Mouse (Mus musculus): ENCODE results near the gene Gm11032. TPM values are rescaled to one million over a fixed set of nuclear protein-coding genes. Genes with fewer than 3 reads are reported as not detected.
A peak's percentile ranks its signal among the peaks of the same experiment; 100 is the strongest.
"Not testable (repeated sequence)": the region's sequence is repeated elsewhere in the genome, so short reads cannot be mapped to it uniquely, and the experiment has no call there.

Gm11032 gene
- not detected in 2 replicates for polyA plus RNA-seq (2015; fragmentation: Nextera tagmentation; extraction: Ambion mirVana)

DNA sequence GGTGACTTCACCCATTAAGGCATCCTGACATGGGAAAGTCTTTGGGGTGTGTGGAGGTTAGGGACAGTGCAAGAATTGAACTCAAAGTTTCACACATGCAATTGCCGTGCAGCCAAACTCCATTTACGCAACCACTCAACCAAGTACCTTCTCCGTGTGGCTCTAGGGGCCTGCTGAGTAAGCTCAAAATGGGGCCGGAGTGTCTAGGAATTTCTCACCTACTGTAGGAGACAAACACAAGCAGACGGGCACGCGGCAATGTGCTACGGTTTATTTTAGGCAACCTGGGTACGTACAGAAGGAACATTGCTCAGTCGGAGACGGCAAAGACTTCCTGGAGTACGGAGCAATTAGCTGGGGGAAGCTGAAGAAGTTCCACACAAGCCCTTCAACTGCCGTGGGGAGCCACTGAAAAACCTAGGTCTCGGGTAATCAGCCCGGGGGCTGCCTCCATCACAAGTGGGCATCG, at the start of gene Gm11032:
TSS of gene Gm11032 (plus strand) at position 51 of the 469 bp plus-strand sequence.
- Histone ChIP-seq H3K4me2 (replicated peaks; ENCODE audit: low read depth) (no peak within 1 kb of the TSS), H3K27ac (replicated peaks) (no peak within 1 kb of the TSS), H3K4me1 (replicated peaks; ENCODE audit: control insufficient read depth, insufficient read depth) (no peaks in the 10 kb centered on the region), H3K9ac (ENCODE audit: low read length) (no peak within 1 kb of the TSS), H3K27me3 (ENCODE audit: control insufficient read depth, insufficient read depth, low read length) (no peaks in the 10 kb centered on the region), H3K36me3 (ENCODE audit: control insufficient read depth, insufficient read depth, low read length) (no peaks in the 10 kb centered on the region), H3K9me3 (ENCODE audit: control insufficient read depth, low read length) (no peaks in the 10 kb centered on the region), H3K4me3 (ENCODE audit: low read depth, low read length) (no peak within 1 kb of the TSS)
- TF ChIP-seq EP300 (optimal IDR thresholded peaks at IDR 0.05) (no peak), CTCF (IDR thresholded peaks at IDR 0.05; ENCODE audit: low read depth) (no peak)
- ATAC-seq (ENCODE audit: low FRiP score, low TSS enrichment), result no peak
- no peak for DNase-seq (ENCODE audit: low spot score)
- WGBS, result 72% methylated on average over 16 of the region's 16 CpGs

DNA sequence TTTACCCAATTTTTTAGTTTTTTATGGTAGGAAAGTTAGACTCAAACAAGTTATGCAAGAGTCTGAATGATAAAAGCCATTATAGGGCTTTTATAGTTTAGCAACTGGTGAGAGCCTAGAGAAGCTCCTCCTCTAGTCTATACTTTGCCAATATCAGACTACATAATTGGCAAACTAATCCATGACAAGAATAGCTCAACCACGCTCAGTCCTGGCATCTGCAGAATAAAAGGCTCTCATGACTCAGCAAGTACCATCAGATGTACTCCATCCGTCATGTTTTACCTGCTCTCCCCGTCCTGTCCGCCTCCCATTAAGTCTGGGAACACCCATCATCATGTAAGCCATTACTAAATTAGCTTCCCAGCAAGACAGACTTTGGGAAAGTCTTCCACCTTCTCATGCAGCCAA, 48.4 kb upstream of the Gm11032 start:
- no peaks in the 10 kb centered on the region for H3K27me3 ChIP-seq (ENCODE audit: control insufficient read depth, insufficient read depth, low read length)
- H3K4me3 ChIP-seq (ENCODE audit: low read depth, low read length), result no peak overlapping the region
- ATAC-seq (ENCODE audit: low FRiP score, low TSS enrichment) (no peak), DNase-seq (ENCODE audit: low spot score) (no peak)
- H3K4me2 ChIP-seq (replicated peaks; ENCODE audit: low read depth), result no peak overlapping the region
- H3K27ac ChIP-seq (replicated peaks), result no peak overlapping the region
- H3K9me3 ChIP-seq (ENCODE audit: control insufficient read depth, low read length), result no peaks in the 10 kb centered on the region
- H3K9ac ChIP-seq (ENCODE audit: low read length), result no peak overlapping the region
- H3K36me3 ChIP-seq (ENCODE audit: control insufficient read depth, insufficient read depth, low read length), result no peaks in the 10 kb centered on the region
- no peak for TF ChIP-seq EP300 (optimal IDR thresholded peaks at IDR 0.05)
- TF ChIP-seq CTCF (IDR thresholded peaks at IDR 0.05; ENCODE audit: low read depth), result no peak
- H3K4me1 ChIP-seq (replicated peaks; ENCODE audit: control insufficient read depth, insufficient read depth), result no peaks in the 10 kb centered on the region
- 34% methylated on average over 4 of the region's 4 CpGs for WGBS

DNA sequence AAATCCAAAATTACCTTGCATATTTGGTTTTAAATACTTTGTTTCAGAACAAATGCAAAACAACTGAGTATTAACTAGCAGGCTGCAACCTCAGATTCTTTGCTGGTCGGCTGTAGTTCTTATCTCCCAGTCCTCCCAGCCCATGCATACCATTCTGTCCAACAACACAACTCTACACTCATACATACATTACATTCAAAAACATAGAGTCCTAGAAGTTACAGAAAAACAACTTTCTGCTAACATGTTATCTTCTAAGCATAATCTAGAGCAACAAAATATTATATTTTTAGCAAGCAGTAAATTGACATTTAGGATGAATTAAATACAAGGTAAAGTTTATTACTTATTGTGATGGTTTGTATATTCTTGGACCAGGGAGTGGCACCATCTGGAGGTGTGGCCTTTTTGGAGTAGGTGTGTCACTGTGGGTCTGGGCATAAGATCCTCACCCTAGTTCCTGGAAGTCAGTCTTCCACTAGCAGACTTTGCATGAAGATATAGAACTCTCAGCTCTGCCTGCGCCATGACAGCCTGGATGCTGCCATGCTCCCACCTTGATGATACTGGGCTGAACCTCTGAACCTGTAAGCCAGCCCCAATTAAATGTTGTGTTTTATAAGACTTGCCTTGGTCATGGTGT, 43.7 kb upstream of the Gm11032 start:
- H3K9ac ChIP-seq (ENCODE audit: low read length), result not testable (repeated sequence)

DNA sequence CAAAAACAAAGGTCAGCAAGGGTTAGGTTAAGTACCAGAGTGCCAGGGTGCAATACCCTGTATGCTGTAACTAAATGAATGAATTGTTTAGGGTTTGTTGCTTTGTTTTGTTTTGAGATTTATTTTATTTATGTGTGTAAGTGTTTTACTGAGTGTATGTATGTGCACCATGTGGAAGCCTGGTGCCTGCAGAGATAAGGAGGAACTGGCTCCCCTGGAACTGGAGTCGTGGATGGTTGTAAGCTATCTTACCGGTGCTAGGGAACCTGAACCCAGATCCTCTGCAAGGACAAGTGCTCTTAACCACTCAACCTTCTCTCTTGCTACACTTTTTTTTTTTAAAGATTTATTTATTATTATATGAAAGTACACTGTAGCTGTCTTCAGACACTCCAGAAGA, 42.8 kb upstream of the Gm11032 start:
- Histone ChIP-seq H3K27me3 (ENCODE audit: control insufficient read depth, insufficient read depth, low read length) (no peaks in the 10 kb centered on the region), H3K9me3 (ENCODE audit: control insufficient read depth, low read length) (no peaks in the 10 kb centered on the region), H3K4me1 (replicated peaks; ENCODE audit: control insufficient read depth, insufficient read depth) (0 out of 2 replicates have a peak, but pooled peaks cover 2% of the 10 kb centered on the region), H3K9ac (ENCODE audit: low read length) (no peak overlapping the region), H3K4me3 (ENCODE audit: low read depth, low read length) (no peak overlapping the region), H3K36me3 (ENCODE audit: control insufficient read depth, insufficient read depth, low read length) (no peaks in the 10 kb centered on the region), H3K4me2 (replicated peaks; ENCODE audit: low read depth) (no peak overlapping the region), H3K27ac (replicated peaks) (no peak overlapping the region)
- DNase-seq (ENCODE audit: low spot score), result no peak
- ATAC-seq (ENCODE audit: low FRiP score, low TSS enrichment), result no peak
- 97% methylated on average over 2 of the region's 2 CpGs for WGBS
- TF ChIP-seq CTCF (IDR thresholded peaks at IDR 0.05; ENCODE audit: low read depth), result no peak
- TF ChIP-seq EP300 (optimal IDR thresholded peaks at IDR 0.05), result no peak

More for the DNA sequence above, 43.7 kb upstream of the Gm11032 start:
- WGBS, result 80% methylated on average over 2 of the region's 2 CpGs
- H3K27me3 ChIP-seq (ENCODE audit: control insufficient read depth, insufficient read depth, low read length); ATAC-seq (ENCODE audit: low FRiP score, low TSS enrichment); DNase-seq (ENCODE audit: low spot score); H3K36me3 ChIP-seq (ENCODE audit: control insufficient read depth, insufficient read depth, low read length); H3K9me3 ChIP-seq (ENCODE audit: control insufficient read depth, low read length); H3K27ac ChIP-seq (replicated peaks); H3K4me2 ChIP-seq (replicated peaks; ENCODE audit: low read depth); H3K4me3 ChIP-seq (ENCODE audit: low read depth, low read length); H3K4me1 ChIP-seq (replicated peaks; ENCODE audit: control insufficient read depth, insufficient read depth): not testable (repeated sequence)

DNA sequence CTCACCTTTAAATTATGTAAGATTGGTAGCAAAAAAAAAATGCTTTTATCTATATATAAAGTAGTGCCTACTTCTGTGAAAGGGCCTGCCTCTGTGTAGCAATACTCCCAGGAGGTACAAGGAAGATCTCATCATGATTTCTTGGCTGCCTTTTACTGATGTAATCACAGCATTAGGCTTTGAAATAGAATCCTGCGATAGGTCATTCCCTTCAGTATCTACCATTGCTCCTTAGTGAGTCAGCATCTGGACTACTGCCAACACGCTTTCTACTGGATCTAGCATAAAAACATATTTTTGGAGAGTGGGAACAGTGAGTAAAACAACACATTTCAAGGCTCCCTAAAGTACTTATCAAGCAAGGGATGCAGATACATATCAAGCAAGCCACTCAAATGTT, 41.2 kb upstream of the Gm11032 start:
- no peak overlapping the region for H3K4me3 ChIP-seq (ENCODE audit: low read depth, low read length)
- no peak overlapping the region for H3K4me2 ChIP-seq (replicated peaks; ENCODE audit: low read depth)
- ATAC-seq (ENCODE audit: low FRiP score, low TSS enrichment), result 0 out of 2 replicates have a peak, but pooled peaks have one; percentile 15
- H3K9me3 ChIP-seq (ENCODE audit: control insufficient read depth, low read length), result no peaks in the 10 kb centered on the region
- H3K27me3 ChIP-seq (ENCODE audit: control insufficient read depth, insufficient read depth, low read length), result no peaks in the 10 kb centered on the region
- 26% methylated on average over 2 of the region's 2 CpGs for WGBS
- H3K4me1 ChIP-seq (replicated peaks; ENCODE audit: control insufficient read depth, insufficient read depth), result 0 out of 2 replicates have a peak, but pooled peaks cover 2% of the 10 kb centered on the region
- no peaks in the 10 kb centered on the region for H3K36me3 ChIP-seq (ENCODE audit: control insufficient read depth, insufficient read depth, low read length)
- H3K27ac ChIP-seq (replicated peaks), result no peak overlapping the region
- no peak overlapping the region for H3K9ac ChIP-seq (ENCODE audit: low read length)
- TF ChIP-seq CTCF (IDR thresholded peaks at IDR 0.05; ENCODE audit: low read depth), result no peak
- peak; percentile 23 for DNase-seq (ENCODE audit: low spot score)

DNA sequence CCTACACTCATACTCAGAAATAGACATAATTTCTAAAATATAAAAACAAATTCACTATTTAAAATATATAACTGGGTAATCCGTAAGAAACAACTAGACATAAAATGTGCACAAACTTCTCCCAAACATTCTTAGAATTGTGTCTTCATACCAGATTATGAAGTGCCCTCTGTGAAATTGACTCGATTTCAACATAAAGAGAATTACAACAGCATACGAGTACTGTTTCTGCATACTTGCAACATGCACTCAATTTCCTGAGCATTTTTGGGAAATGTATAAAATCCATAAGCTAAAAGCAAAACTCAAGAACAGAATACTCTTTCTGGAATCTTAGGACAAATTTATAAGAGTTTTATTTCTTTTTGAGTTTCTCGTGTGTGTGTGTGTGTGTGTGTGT, 28.1 kb upstream of the Gm11032 start:
- WGBS, result 74% methylated on average over 4 of the region's 4 CpGs
- no peak overlapping the region for H3K27ac ChIP-seq (replicated peaks)
- no peaks in the 10 kb centered on the region for H3K9me3 ChIP-seq (ENCODE audit: control insufficient read depth, low read length)
- no peak overlapping the region for H3K4me2 ChIP-seq (replicated peaks; ENCODE audit: low read depth)
- H3K36me3 ChIP-seq (ENCODE audit: control insufficient read depth, insufficient read depth, low read length), result no peaks in the 10 kb centered on the region
- no peak for ATAC-seq (ENCODE audit: low FRiP score, low TSS enrichment)
- H3K4me1 ChIP-seq (replicated peaks; ENCODE audit: control insufficient read depth, insufficient read depth), result peaks cover 3% of the 10 kb centered on the region; the same call in 1 of the 2 replicates
- no peak overlapping the region for H3K4me3 ChIP-seq (ENCODE audit: low read depth, low read length)
- H3K27me3 ChIP-seq (ENCODE audit: control insufficient read depth, insufficient read depth, low read length), result no peaks in the 10 kb centered on the region
- TF ChIP-seq CTCF (IDR thresholded peaks at IDR 0.05; ENCODE audit: low read depth), result no peak
- TF ChIP-seq EP300 (optimal IDR thresholded peaks at IDR 0.05), result no peak
- no peak for DNase-seq (ENCODE audit: low spot score)
- no peak overlapping the region for H3K9ac ChIP-seq (ENCODE audit: low read length)

Measured in stomach, postnatal 0 days (tissue).